Mouse (Mus musculus): ENCODE results near the gene Gm37240.

The Gm37240 gene

DNA sequence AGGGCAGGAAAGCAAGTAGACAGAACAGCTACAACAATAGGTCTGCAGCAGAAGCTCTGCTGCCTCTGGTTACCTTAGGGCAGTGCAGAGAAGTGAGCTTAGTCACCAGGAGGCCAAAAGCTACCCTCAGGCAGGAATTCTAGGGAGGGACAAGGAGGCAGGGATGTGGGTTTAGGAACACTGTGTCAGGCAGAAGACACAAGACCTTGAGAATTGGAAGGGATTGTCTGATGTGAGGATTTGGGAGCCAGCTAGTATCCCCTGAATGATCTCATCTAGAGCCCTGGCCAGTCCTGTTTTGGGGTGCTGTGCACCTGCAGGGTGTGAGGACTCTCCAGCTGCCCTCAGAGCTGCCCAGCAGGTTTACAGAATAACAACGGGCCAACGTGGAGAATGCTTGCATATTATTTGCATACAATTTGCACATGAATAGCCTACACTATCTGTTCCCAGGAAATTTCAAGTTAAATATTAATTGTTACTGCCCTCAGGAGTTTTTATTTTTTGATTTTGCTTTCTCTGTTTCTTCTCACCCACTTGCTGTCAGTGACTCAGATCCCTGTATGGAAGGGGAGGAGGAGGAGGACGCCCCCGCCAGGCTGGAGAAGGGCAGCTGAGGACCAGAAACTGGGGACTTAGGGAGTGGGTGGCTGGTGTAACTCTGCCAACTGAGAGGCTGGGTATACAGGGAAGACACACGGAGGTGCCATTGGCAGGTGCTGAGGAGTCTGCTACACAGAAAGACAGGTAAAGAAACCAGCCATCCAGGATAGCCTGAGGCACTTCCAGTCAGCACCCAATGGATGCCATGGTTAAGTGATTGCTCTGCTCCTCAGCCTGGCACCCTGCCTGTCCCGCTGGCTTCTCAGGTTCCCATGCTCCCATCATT is 862.3 kb downstream of the Gm37240 start:
- no peak for DNase-seq (ENCODE audit: low spot score)

DNA sequence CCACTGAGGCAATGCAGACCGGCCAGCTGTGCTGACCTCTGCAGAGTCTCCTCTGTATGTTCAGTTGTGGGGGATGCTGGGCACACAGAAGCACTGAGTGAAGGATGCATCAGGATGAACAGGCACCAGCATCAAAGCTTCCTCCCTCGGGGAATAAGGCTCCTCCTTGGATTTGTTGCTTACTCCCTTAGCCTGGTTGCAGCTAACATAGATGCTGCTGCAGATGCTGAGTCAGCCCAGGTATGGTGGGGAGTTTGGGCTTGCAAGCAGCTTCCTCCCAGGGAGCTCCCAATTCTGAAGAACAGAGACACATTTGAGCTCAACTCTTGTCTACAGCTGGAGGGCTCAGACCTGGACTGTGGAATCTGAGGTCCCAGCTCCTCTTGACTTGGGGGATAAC is 863.1 kb downstream of the Gm37240 start:
- DNase-seq (ENCODE audit: low spot score), result no peak

DNA sequence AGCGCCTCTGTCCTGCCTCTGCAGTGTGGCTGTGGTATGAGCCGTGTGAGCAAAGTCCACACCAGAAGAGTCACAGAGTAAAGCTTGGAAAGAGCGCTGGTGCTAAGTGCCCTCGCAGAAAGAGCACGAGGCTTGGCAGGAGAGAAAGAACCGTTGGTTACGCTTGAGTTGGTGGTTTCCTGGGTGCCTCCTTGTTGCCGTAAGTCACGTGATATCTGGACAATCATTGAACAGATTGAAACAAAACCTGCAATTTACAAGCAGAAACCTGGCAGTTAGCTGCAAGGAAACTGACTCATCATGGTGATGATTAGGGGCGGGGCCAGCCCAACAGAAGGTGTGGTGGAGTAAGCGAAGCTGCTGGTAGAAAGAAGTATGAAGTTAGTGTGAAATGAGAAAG is 864.5 kb downstream of the Gm37240 start:
- DNase-seq (ENCODE audit: low spot score), result no peak

DNA sequence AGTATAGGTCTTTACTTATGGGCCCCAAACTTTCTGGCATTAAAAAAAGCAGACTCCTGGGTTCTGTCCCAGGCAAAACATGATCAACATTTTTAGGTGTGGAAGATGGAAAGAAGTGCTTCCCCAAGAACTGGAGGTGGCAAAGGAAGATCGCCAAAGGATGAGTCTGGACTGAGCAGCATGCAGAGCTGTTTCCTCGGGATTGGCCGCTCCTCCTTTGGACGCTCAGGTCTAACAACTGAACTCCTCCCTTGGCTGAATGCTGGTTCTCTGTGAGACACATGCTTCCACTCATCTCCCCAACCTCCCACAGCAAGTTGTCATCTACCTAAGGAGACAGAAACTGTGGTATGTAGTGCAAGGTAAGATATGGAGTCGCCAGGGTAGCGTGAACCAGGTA is 865.5 kb downstream of the Gm37240 start:
- DNase-seq (ENCODE audit: low spot score), result no peak

DNA sequence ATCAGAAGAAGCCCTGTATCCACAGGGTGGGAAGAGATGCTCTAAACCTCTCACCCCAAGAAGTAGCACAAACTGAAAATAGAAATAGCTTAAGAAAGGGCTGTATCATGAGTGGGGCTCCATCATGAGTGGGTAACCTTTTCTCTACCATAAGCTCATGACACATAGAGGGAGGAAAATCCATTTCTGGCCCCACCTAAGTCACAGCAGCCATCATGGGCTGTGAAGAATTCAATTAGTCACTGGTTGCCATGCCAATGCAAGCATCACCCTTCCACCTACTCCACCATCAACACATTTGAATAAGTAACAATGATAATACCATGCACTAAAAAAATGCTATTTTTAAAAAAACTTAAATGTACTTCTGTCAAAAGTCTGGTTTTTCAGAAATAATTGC is 867.2 kb downstream of the Gm37240 start:
- DNase-seq (ENCODE audit: low spot score), result no peak

DNA sequence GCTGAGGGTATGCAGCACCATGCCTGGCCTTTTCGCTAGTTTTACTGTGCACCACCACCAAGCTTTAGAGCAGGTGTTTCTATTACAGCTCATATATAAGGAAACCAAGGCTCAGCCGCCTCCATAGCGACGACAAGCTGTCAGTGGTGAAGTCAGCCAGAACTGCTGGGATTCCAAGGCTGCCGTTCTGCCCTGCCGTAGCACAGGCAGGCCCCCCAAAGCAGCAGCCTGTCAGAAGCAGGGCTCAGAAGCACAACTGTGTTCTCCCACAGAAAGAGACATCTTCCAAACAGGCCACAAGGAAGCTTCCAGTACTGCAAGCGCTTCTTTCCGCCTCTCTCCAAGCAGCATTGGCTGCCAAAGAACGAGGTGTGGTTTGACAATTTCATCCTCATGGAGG is 871.7 kb downstream of the Gm37240 start:
- no peak for DNase-seq (ENCODE audit: low spot score)

DNA sequence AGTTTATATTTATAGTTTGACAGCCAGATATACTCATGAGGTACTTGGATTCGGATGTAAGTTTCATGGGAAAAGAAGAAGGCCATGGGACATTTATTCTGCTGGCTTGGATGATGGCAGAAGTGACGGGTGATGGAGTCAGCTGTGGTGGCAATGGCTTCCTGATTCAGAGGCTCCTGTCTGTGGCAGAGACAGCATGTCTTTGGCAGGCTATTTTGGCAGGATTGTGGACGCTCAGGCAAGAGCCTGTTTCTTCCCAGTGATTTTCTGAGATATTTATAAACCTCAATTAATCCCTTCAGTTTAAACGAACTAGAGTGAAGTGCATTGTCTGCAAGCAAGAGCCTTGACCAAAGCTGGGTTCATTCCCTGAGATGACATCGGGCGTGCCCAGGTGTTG is 874.4 kb downstream of the Gm37240 start:
- no peak for DNase-seq (ENCODE audit: low spot score)

DNA sequence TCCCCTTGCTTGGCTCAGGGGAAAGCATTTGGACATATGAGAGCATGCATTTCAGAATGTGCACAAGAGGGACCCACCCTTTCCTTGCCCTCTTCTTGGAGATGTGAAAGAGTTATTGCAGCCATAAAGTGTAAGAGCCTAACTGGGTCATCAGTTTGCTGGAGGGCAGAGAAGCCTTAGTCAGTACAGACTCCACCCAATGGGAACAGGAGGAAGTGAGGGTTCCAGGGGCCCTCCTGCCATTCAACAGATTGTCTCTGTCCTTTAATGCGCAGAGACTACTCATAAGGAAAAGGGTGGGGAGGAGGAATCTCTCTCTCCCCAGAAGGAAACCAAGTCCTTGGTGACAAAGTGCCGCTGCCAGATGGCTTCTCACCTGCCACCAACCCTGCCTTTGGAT is 882.1 kb downstream of the Gm37240 start:
- DNase-seq (ENCODE audit: low spot score), result no peak

DNA sequence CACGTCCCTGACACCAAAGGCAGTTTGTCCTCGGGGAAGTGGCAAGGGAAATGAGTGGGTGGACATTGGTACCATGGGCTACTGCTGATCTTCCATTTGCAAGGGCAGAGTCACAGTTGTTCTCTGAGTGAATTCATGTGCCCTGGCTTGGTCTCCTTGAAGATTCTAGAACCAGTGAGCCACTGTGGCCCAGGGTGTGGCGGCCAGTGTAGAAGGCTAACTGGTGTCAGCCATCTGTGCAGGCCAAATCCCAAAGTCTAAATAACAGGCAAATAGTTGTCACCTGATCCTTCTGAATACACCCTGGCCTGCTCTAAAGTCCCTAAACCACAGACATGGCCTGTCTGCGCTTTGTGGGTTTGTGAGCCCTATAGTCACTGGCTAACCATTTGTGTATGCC is 898.4 kb downstream of the Gm37240 start:
- no peak for DNase-seq (ENCODE audit: low spot score)

DNA sequence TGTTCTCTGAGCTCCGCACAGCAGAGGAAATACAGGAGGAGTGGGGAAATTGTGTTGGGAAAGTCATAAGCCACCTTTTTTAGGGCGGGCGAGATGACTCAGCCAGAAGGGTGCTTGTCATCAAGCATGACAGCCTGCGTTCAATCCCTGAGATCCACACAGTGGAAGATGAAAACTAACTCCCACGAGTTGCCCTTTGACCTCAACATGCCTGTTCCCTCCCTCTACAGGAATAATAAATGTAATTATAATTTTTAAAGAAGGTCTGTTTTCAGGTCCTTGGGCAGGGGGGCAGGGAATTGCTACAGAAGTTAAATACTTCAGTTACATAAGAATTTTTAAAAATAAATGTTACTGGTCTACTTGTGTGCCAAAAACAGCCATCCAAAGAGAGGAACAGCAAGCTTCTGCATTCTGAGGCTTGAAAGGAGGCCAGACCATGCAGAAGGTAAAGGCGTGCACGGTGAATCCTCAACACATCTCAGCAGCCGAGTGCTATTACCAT is 902.1 kb downstream of the Gm37240 start:
- no peak for DNase-seq (ENCODE audit: low spot score)

DNA sequence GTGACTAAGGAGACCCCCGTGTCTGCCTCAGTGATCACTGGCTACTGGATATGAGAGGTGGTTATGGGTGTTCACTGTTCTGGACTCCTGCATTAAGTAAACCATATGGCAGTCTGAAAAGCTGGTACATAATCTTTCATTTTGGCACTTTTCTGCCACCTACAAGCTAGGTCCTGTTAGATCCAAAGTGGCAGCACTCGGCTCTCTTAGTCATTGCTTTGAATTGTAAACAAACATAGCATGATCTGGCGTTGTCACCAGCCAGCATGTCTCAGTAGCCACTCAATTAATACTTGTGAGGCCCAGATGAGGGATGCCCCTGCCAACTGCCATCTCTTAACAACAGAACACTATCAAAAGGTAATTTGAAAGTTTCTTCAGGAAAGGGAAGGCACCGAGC is 904.6 kb downstream of the Gm37240 start:
- DNase-seq (ENCODE audit: low spot score), result no peak

DNA sequence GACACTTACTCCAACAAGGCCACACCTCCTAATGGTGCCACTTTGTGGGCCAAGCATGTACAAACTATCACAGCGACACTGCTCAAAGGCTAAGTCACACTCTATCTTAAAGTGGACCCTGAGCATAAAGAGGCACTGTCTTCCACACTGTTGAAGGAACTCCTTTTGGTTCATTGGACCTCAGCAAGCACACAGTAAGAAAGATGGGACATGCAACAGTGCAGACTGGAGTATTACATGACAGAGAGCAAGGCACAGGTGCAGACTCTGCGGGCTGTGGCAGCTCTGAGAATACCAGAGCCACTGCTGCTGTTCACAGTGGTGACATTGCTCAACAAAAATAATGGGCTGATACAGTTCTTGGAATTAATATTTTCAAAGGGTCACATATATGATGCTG is 907.2 kb downstream of the Gm37240 start:
- no peak for DNase-seq (ENCODE audit: low spot score)

DNA sequence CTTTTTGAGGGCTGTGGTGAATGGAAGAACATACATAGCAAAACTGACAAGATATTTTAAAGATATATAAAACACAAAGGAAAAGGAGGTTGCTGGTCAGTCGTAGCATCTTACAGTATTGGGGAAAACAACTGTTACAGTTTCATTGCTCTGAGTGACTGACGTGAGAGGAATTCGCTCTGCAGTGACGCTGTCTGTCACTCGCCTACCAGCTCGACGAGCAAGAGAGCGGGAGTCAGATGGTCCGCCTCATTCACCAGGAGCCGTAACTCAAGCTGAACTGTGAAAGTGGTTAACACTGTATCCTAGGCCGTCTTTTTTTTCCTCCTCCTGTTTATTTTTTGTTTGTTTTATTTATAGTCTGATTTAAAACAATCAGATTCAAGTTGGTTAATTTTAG is 908.6 kb downstream of the Gm37240 start:
- DNase-seq (ENCODE audit: low spot score), result no peak

DNA sequence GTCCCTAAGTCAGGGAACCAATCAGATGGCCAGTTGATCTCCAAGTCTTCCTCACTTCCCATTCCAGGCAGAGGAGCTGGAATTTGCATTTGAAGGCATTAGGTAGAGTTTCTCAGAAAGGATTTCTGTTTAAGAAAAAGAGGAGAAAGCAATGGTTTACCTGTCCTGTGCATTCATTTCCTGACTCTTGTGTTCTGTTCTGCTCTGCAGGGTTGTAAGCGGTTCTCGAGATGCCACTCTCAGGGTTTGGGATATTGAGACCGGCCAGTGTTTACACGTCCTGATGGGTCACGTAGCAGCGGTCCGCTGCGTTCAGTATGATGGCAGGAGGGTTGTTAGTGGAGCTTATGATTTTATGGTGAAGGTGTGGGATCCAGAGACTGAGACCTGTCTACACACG is 913.1 kb downstream of the Gm37240 start:
- no peak for DNase-seq (ENCODE audit: low spot score)

DNA sequence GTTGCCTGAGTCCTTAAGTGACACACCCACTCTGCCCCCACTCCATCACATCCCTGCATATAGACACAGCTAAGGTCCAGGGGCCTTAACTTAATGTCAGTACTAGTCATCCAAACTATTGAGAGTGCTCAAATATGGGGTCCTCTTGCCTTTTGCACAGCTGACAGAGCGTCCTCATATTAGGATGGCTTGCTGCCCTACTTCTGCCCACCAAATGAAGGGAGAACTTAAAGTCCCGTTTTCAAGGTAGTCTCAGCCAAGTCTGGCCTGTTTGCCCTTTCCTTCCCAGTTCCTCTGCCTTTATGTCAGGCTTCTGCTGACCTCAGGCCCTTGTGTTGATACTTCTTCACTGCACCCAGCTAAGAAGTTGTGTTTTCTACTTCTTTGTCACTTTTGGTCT is 914.4 kb downstream of the Gm37240 start:
- DNase-seq (ENCODE audit: low spot score), result no peak

DNA sequence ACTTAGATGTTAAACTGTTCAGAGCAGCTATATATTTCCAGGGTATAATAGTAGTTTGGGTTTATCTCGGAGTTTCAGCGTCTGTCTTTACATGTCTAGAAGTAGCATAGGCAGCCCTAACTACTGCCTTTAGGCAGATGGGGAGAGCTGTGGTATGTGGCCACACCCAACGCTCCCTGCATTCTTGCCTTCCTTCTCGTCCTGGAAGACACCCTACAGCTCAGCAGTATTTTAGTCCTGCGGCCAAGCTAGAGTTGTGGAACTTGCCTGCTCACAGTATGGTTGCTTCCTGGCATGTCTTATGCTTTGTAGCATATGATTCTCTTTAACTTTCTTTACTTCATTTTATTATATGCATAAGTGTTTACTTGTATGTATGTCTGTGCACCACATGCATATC is 915.8 kb downstream of the Gm37240 start:
- DNase-seq (ENCODE audit: low spot score), result no peak

DNA sequence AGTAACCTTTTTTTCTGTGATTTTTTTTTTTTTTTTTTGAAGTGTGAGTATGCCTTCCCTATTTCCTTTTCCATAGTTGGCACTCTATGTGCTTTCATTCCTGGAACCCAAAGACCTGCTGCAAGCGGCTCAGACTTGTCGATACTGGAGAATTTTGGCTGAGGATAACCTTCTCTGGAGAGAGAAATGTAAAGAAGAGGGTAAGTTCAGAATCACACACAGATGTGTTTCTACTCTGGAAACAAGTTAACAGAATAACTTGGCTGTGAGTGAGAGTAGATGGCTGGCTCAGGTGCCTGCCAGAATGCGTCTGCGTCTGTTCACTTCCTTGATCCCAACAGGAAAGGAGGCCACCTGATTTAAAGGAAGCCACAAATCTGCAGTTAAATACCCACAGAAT is 920.0 kb downstream of the Gm37240 start:
- no peak for DNase-seq (ENCODE audit: low spot score)

DNA sequence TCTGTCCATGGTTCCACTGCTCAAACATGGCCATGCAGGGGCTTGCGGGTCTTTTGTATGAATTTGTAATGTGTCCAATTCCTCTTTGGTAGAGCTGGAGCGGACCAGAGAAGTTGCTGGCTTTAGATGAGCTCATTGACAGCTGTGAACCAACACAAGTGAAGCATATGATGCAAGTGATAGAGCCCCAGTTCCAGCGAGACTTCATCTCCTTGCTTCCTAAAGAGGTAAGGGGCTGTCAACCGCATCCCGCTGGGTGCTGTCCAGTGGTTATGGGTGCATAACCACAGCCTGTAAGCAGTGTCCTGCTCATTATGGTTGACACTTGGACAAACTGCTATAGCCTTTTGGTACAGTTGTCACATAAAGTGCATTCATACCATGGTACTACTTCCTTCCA is 922.2 kb downstream of the Gm37240 start:
- DNase-seq (ENCODE audit: low spot score), result no peak

DNA sequence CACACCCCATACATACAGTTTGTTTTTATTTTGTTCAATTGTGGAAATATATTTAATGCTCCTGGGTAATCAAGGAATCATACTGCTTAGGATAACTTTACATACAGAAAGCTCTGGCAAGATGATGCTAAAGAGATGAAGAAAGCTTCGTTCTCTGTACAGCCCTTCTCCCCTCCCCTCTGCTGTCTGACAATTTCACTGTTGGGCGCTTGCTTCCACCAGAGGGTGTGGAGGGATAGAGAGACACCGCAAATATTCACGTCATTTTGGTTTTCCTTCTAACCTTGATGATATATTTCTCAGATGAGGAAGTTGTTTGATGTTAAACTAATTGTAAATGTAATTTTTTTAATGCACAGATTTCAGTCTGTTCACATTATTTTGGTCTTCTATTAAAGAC is 931.5 kb downstream of the Gm37240 start:
- DNase-seq (ENCODE audit: low spot score), result no peak

DNA sequence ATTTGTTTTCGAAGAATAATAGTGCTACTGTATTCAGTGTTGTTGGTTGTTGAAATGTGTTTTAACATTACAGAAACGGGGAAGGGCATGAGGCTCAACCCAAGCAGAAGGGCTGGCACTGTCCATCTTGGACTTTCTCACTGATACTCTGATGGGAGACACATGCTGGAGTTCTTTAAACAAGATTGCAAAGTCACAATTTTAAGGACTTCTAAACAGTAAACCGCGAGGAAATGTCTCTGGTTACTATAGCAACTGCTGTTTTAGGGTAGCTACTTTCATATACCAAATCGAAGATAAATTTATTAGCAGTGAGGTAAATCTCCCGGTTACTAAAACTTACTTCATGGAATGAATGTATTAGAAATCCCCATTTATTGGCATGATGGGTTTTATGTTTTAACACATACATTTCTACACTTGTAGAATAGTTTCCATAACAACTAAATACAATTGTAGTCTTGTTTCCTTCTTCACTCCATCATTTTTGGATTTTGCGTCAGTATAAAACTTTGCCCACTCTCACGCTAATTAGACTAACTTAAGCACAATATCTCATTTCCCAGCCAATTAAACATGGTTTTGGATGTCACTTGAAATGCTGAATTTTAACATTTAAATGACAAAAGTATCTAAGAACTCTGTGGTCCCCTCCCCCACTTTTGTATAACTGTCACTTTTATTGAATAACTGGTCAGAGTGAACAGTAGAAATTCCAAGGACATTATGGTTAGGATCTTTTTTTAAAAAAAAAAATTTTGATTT is 932.1 kb downstream of the Gm37240 start:
- DNase-seq (ENCODE audit: low spot score), result no peak

DNA sequence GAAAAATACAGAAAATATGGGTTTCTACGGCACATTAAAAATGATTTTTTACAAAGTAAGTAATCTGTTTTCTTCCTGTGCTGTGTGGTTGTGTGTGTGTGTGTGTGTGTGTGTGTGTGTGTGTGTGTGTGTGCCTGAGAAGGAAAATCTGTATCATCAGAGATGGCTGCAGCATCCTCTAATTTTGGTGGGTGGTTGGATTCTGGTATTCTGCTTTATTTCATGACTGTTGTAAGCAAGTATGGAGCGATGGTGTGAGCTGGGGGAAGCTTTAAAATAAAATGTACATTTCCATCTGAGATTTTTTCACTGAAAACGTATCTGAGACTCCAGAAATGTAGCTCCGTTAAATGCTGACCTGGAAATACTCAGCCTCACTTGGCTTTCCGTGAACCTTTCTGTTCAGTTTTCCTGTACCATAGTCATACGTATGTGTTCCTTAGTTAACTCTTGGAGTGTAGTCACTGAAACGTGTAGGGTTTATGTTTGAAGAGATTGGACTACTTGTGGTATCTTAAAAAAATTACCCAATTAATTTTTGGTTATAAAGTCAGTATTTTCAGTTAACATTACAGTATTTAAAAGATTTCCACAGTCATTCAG is 934.6 kb downstream of the Gm37240 start:
- DNase-seq (ENCODE audit: low spot score), result peak; percentile 25

DNA sequence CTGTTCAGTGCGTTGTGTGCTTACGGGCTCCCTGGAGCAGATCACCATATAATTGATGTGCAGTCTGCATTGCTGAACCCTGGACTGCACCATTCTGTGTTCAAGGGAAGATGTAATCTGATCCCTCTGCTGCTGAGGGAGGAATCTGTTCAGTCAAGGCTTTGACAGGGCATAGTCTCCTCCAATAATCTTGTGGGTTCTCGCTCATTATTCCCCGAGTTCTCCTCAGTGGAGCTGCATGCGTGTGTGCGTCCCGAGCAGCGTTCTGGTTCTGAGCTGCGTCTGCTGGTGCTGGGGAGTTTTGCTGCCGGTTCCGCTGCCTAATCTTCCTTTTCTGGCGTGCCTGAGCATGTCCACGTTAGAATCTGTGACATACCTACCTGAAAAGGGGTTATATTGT is 935.2 kb downstream of the Gm37240 start:
- DNase-seq (ENCODE audit: low spot score), result peak; percentile 91

DNA sequence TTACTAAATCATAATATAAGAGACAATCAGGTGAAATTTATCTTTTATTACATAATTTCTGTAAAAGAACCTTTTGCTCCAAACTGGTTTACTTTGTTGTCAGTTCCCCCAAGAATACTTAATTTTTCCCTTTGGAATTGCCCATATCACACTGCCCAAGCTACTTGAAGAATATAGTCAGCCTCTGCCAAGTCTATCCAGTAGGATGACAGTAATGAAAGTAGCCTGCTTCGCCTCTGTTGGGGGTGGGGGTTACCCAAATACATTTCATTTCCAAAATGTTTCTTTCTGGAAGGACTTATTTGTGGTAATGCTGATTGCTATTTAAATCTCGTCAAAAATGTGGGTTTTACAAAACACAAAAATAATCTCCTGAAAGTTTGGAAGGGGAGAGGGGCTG is 935.6 kb downstream of the Gm37240 start:
- DNase-seq (ENCODE audit: low spot score), result peak; percentile 58

Data from MN1 (cell line).